Mouse (Mus musculus) kidney, embryonic 15.5 days (tissue): ENCODE data around the gene Cpm. TPM values are rescaled to one million over a fixed set of nuclear protein-coding genes. Genes with fewer than 3 reads are reported as not detected.
A peak's percentile ranks its signal among the peaks of the same experiment; 100 is the strongest.

ENCODE experiments used
- ATAC-seq: fragments of 200-750 bp; cut with Nextera tagmentation; replicated peaks from 2 replicates; pipeline ENCODE4 v1.8.0; 2017; ENCODE audit warnings: moderate TSS enrichment; ENCODE audit not compliant: low FRiP score
- H3K27ac ChIP-seq: fragments of 300-500 bp; sonication (generic); 2 replicates; pipeline ENCODE4 v1.5.1; 2015; ENCODE audit warnings: mild to moderate bottlenecking, inconsistent platforms
- H3K27me3 ChIP-seq: fragments of 300-500 bp; sonication (generic); 2 replicates; pipeline ENCODE4 v1.6.1; 2015; ENCODE audit warnings: inconsistent platforms
- H3K36me3 ChIP-seq: fragments of 300-500 bp; sonication (generic); 2 replicates; pipeline ENCODE4 v1.6.1; 2015; ENCODE audit warnings: inconsistent platforms
- H3K4me1 ChIP-seq: fragments of 300-500 bp; sonication (generic); 2 replicates; pipeline ENCODE4 v1.6.1; 2015; ENCODE audit warnings: inconsistent platforms
- H3K4me2 ChIP-seq: fragments of 300-500 bp; sonication (generic); 2 replicates; pipeline ENCODE4 v1.6.1; 2015; ENCODE audit warnings: moderate library complexity, mild to moderate bottlenecking, inconsistent platforms
- H3K4me3 ChIP-seq: fragments of 300-500 bp; sonication (generic); replicated peaks from 2 replicates; pipeline ENCODE4 v1.5.1; 2015; ENCODE audit warnings: mild to moderate bottlenecking, inconsistent platforms
- H3K9ac ChIP-seq: fragments of 300-500 bp; sonication (generic); 2 replicates; pipeline ENCODE4 v1.6.1; 2015; ENCODE audit warnings: mild to moderate bottlenecking, inconsistent platforms
- H3K9me3 ChIP-seq: fragments of 300-500 bp; sonication (generic); replicated peaks from 2 replicates; pipeline ENCODE4 v1.6.1; 2016; ENCODE audit warnings: inconsistent platforms
- WGBS: fragments of 180-500 bp; shearing (Covaris S2); methylation state at CpG from one replicate; pipeline ENCODE4 v1.1.7; 2015; ENCODE audit warnings: mixed read lengths; 5-methylcytosine and 5-hydroxymethylcytosine counted together
- polyA plus RNA-seq: library from polyadenylated mRNA; unstranded; fragments of >200 nt; fragmentation: Nextera tagmentation; extraction: Ambion mirVana; gene quantifications from 2 replicates; pipeline ENCODE4 v1.2.1, GENCODE M21; 2015

Gene Cpm
- polyA plus RNA-seq, 1 experiment from 2014 or later = 31.5 TPM

GRCm38 (mm10) chr10:117626840-117627615 is 2.3 kb upstream of the Cpm start:
- Histone ChIP-seq H3K9ac (no peak overlapping the region), H3K4me2 (no peak overlapping the region), H3K4me3 (no peak overlapping the region), H3K4me1 (peaks cover 33% of the 10 kb centered on the region), H3K27ac (no peak overlapping the region), H3K9me3 (no peaks in the 10 kb centered on the region), H3K36me3 (no peaks in the 10 kb centered on the region), H3K27me3 (peaks cover 21% of the 10 kb centered on the region)
- WGBS = 53% methylated on average over 7 of the region's 7 CpGs
- no peak for ATAC-seq

DNA sequence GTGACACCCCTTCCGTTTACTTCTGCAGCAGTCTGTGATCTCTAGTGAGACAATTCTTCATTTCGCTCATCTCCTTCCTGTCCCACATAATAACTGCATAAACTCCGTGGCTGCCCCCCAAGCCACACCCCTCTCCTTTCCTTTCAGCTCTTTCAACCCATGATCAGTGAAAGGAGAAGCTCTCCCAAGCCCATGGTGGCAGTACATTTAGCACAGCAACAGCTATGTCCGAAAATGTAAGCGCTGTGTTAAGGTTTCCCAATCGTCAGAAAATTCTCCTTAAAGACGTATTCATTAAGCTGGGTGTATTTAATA is 1.7 kb upstream of the Cpm start:
- Histone ChIP-seq H3K4me3 (no peak overlapping the region), H3K4me2 (no peak overlapping the region)

DNA sequence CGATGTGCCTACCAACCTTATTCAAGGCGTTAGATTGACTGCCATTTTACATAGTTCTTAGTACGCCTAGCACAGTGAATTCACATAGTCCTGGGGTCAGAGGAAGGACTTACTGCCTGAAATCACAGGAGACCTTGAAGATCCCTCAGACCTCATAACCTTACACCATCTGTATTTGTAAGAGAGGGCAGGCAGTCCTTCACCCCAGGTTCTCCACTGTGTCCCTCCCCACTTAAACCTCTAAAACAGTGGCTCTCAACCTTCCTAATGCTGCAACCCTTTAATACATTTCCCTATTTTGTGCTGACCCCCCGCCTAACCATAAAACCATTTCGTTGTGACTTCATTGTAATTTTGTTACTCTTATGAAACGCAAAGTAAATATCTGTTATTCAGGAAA is 1.4 kb upstream of the Cpm start:
- no peak overlapping the region for H3K4me3 ChIP-seq
- peaks cover 21% of the 10 kb centered on the region for H3K27me3 ChIP-seq
- H3K9ac ChIP-seq = no peak overlapping the region
- peaks cover 34% of the 10 kb centered on the region for H3K4me1 ChIP-seq
- ATAC-seq = no peak
- H3K36me3 ChIP-seq = no peaks in the 10 kb centered on the region
- 50% methylated on average over 6 of the region's 6 CpGs for WGBS
- H3K9me3 ChIP-seq = no peaks in the 10 kb centered on the region
- H3K27ac ChIP-seq = no peak overlapping the region
- H3K4me2 ChIP-seq = peak overlapping the region; percentile 81; the same call in 1 of the 2 replicates

More for the DNA sequence above, 1.7 kb upstream of the Cpm start:
- Histone ChIP-seq H3K9me3 (no peaks in the 10 kb centered on the region), H3K4me1 (peaks cover 34% of the 10 kb centered on the region), H3K27me3 (peaks cover 21% of the 10 kb centered on the region), H3K9ac (no peak overlapping the region), H3K36me3 (no peaks in the 10 kb centered on the region), H3K27ac (no peak overlapping the region)
- 56% methylated on average over 7 of the region's 7 CpGs for WGBS
- ATAC-seq = no peak

GRCm38 (mm10) chr10:117628363-117629168 is 734 bp upstream of the Cpm start:
- H3K4me3 ChIP-seq = peak overlapping the region; percentile 72
- peak; percentile 13; the same call in 1 of the 2 replicates for ATAC-seq
- 3% methylated on average over 25 of the region's 25 CpGs for WGBS
- no peaks in the 10 kb centered on the region for H3K36me3 ChIP-seq
- H3K27ac ChIP-seq = peak overlapping the region; percentile 1; the same call in 1 of the 2 replicates
- H3K9ac ChIP-seq = peak overlapping the region; percentile 34
- H3K9me3 ChIP-seq = no peaks in the 10 kb centered on the region
- peaks cover 34% of the 10 kb centered on the region for H3K4me1 ChIP-seq
- peak overlapping the region; percentile 81 for H3K4me2 ChIP-seq
- H3K27me3 ChIP-seq = peaks cover 21% of the 10 kb centered on the region

- Histone ChIP-seq H3K4me2 (peak overlapping the region; percentile 81), H3K27ac (no peak overlapping the region), H3K4me3 (peak overlapping the region; percentile 72), H3K4me1 (peaks cover 28% of the 10 kb centered on the region), H3K9me3 (no peaks in the 10 kb centered on the region), H3K27me3 (peaks cover 21% of the 10 kb centered on the region), H3K9ac (no peak overlapping the region), H3K36me3 (no peaks in the 10 kb centered on the region)
- WGBS = 23% methylated on average over 8 of the region's 8 CpGs
- no peak for ATAC-seq
Observed at GRCm38 (mm10) chr10:117630176-117630575, 876 bp downstream of the Cpm start.

DNA sequence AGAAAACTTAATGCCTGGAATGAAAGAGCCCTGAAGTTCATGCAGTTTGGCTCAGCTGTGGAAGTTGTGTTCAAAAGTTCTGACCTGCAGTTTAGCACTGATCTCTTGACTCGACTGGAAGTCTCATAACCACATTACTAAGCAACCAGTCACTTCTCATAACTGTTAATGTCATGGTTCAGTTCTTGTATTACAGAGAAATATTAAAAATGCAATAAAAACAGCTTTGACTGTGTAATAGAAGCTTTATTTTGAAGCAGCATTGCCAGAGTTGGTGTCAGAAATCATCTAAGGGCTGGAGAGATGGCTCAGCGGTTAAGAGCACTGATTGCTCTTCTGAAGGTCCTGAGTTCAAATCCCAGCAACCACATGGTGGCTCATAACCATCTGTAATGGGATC is 1.5 kb downstream of the Cpm start:
- ATAC-seq = no peak
- Histone ChIP-seq H3K4me2 (peak overlapping the region; percentile 81; the same call in 1 of the 2 replicates), H3K27ac (no peak overlapping the region)

DNA sequence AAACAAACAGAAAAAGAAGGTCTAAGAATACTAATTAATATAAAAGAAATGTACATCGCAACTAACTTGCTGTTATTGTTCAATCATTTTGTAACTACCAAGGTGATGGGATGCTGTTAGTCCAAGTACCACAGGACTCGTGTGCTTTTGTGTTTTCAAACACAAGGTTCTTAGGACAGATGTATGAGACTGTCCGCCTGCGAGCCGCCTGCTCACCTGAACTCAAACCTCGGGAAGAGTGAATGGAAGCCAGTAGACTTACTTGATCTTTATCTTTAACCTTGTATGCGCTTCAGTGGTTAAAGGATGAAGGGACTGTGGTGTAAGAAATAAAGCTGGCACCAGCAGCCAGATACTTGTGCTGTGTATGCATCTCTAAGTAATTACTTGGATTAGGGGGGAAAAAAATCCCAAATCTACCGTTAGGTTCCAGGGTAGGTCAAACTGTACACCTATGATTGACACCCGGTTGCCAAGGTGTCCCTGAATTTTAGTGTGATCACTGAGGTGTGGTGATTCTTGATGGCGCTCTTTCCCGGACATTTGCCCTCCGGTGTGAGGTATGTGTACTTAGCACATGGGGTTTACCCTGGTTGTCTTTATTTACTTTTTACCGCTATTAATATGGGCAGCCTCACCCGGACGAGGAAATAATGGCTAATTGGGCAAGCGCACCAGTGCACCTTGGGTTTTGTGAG is 2.4 kb downstream of the Cpm start:
- no peak overlapping the region for H3K4me2 ChIP-seq

More for the DNA sequence above, 1.5 kb downstream of the Cpm start:
- 61% methylated on average over 2 of the region's 2 CpGs for WGBS
- Histone ChIP-seq H3K36me3 (no peaks in the 10 kb centered on the region), H3K27me3 (peaks cover 21% of the 10 kb centered on the region), H3K9ac (no peak overlapping the region), H3K4me3 (peak overlapping the region; percentile 72; the same call in 1 of the 2 replicates), H3K9me3 (no peaks in the 10 kb centered on the region), H3K4me1 (peaks cover 28% of the 10 kb centered on the region)

DNA sequence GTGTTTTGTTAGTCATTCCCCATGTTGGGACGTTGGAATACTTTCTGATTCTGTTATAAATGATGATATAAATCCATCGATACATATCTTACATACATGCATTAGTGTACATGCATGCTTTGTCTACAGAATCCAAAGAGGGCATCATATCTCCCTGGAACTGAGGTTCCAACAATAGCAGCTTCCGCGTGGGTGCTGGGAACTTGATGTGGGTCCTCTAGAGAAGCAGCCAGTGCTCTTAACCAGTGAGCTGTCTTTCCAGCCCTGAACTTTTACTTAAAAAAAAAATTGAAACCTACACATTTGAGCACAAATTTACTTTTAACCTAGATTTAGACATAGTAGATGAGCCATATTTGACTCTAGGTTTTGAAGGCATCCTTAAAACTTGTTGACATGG is 3.1 kb downstream of the Cpm start:
- Histone ChIP-seq H3K9me3 (no peaks in the 10 kb centered on the region), H3K4me1 (peaks cover 19% of the 10 kb centered on the region), H3K36me3 (no peaks in the 10 kb centered on the region), H3K27ac (no peak overlapping the region), H3K9ac (no peak overlapping the region), H3K27me3 (peaks cover 18% of the 10 kb centered on the region), H3K4me3 (no peak overlapping the region), H3K4me2 (no peak overlapping the region)
- WGBS = 86% methylated on average over 4 of the region's 4 CpGs
- no peak for ATAC-seq

More for the DNA sequence above, 2.4 kb downstream of the Cpm start:
- no peak for ATAC-seq
- H3K27me3 ChIP-seq = peaks cover 21% of the 10 kb centered on the region
- WGBS = 75% methylated on average over 16 of the region's 16 CpGs
- no peaks in the 10 kb centered on the region for H3K9me3 ChIP-seq
- no peak overlapping the region for H3K27ac ChIP-seq
- no peak overlapping the region for H3K4me3 ChIP-seq
- H3K36me3 ChIP-seq = no peaks in the 10 kb centered on the region
- peaks cover 24% of the 10 kb centered on the region for H3K4me1 ChIP-seq
- H3K9ac ChIP-seq = no peak overlapping the region

DNA sequence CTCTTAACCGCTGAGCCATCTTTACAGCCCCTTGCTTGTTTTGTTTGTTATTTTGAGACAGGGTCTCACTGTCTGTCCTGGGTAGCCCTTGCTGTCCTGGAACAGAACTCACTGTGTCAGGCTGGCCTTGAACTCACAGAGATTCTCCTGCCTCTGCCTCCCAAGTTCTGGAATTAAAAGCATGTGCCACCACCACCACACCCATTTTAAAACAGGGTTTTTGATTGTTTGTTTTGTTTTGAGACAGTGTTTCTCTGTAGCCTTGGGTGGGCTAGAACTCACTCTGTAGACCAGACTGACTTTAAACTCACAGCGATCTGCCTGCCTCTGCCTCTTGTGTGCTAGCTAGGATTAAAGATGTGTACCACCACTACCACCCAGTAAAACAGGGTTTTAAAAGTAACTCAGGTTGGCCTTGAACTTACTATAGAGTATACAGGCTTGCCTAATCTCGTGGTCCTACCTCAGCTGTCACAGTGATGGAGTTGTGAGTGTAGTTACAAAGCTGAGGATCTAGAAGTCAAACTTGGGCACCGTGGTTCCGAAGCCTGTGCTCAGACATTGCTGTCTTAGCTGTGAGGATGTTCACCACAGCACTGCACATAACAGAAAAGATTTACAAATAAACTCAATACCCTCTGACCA is 4.4 kb downstream of the Cpm start:
- Histone ChIP-seq H3K27me3 (peaks cover 11% of the 10 kb centered on the region), H3K36me3 (no peaks in the 10 kb centered on the region), H3K4me3 (no peak overlapping the region), H3K9ac (no peak overlapping the region), H3K27ac (no peak overlapping the region), H3K4me1 (peaks cover 6% of the 10 kb centered on the region), H3K4me2 (no peak overlapping the region), H3K9me3 (no peaks in the 10 kb centered on the region)
- no peak for ATAC-seq
- 95% methylated on average over 5 of the region's 5 CpGs for WGBS

DNA sequence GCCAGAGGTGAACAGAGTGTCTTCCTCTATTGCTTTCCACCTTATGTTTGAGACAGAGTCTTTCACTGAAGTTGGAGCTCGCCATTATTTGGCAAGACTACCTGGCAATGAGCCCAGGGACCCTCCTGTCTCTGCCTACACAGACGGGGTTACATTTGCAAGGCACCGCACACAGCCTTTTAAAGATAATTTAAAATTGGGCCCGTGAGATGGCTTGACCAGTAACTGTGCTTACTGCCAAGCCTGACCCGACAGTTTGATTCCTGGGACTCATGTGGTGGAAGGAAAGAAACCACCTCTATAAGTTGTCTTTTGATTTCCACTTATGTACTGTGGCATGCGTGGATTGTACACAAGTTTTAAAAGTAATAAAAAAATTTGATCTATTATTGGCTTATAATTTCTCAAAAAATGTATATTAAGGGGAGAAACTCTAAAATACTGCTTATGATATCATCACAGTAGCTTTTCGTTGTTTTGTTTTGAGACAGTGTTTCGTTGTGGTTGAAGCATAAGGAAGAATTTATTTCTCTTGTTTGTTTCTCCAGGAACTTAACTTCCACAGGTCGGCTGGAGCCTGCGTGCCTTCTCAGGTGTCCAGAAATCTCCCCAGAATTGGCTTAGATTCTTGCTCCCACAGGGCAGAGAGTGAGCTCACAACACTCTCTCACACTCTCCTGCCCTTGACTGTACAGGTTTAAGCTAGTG is 5.2 kb downstream of the Cpm start:
- H3K9me3 ChIP-seq = no peaks in the 10 kb centered on the region
- H3K4me2 ChIP-seq = no peak overlapping the region
- peaks cover 3% of the 10 kb centered on the region; the same call in 1 of the 2 replicates for H3K4me1 ChIP-seq
- WGBS = 86% methylated on average over 10 of the region's 10 CpGs
- H3K27ac ChIP-seq = no peak overlapping the region
- H3K4me3 ChIP-seq = no peak overlapping the region
- ATAC-seq = no peak
- H3K36me3 ChIP-seq = no peaks in the 10 kb centered on the region
- peaks cover 11% of the 10 kb centered on the region for H3K27me3 ChIP-seq
- no peak overlapping the region for H3K9ac ChIP-seq

DNA sequence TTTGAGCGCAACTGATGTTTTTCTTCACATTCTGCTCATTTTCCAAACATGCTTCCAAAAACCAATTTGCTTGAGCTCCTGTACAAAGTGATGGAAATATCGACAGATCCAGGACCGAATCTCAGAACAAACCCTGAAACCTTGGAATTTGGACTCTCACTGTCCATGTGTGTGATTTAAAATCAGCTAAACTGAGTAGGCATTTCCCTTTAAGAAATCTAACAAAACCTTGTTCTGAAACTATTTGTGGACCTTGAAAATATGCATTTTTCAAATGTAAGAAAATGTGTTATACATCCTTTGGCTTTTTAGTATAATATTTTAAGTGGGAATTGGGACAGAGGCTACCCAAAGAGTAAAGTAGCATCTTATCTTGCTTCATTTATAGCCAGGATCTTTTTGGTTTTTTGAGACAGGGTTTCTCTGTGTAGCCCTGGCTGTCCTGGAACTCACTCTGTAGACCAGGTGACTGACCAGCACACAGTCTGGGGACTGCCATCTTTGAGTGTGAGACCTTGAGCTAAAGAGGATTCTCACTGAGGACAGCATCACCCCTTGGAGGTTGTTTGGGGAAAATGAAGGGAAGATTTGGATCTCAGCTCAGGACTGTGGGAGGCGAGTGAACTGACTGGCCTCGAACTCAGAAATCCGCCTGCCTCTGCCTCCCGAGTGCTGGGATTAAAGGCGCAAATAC is 5.9 kb downstream of the Cpm start:
- Histone ChIP-seq H3K9ac (no peak overlapping the region), H3K27ac (no peak overlapping the region), H3K4me2 (no peak overlapping the region), H3K4me3 (no peak overlapping the region), H3K27me3 (peaks cover 8% of the 10 kb centered on the region), H3K4me1 (peaks cover 8% of the 10 kb centered on the region), H3K9me3 (no peaks in the 10 kb centered on the region), H3K36me3 (no peaks in the 10 kb centered on the region)
- WGBS = 92% methylated on average over 8 of the region's 8 CpGs
- no peak for ATAC-seq
